Mouse (Mus musculus) adrenal gland, adult 18-20 months (tissue): ENCODE measurements around the gene Map2k4. TPM values are rescaled to one million over a fixed set of nuclear protein-coding genes. Genes with fewer than 3 reads are reported as not detected.

Experiments used
- DNase-seq, 2 experiments: peaks; one replicate each; pipeline ENCODE4 v3.0.0; 2021 to 2022; ENCODE audit warnings: low spot score in 2 of 2
- total RNA-seq, 2 experiments: library from RNA; stranded (reverse); gene quantifications; 1 replicate in 1 of 2; 2 replicates in 1 of 2; pipeline ENCODE4 v1.2.3; 2021

Gene Map2k4
- total RNA-seq, 2 experiments from 2014 or later = 40.0 to 62.2 TPM

DNA sequence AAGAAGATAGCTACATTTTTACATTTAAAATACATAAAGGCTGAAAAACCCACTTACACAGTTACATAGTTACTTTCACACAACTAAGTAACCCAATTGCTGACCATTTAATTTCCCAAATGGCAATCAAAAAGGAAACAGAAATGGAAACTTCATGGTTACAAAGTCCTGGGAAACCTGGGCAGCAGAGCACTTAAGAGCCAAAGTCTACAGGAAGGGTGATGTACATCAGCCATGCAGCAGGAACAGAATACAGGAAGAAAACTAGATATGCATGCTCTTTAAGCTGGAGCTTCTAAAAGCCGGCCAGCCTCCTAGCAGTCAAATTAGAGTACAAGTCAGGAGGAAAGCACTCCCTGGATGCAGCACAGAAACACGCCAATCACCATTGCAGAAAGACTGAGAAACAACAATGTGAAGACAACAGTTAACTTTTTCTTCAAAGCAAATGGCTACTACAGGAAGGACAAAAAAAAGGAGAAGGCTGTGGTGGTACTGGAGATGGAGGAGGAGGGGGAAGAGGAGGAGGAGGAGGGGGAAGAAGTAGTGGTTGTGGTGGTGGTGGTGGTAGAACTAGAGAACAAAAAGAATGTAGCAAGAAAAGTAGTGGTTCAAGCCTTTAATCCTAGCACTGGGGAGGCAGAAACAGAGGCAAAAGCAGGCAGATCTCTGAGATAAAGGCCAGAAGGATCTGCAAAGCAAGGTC, 11.0 kb downstream of the Map2k4 start:
- DNase-seq = no peak

DNA sequence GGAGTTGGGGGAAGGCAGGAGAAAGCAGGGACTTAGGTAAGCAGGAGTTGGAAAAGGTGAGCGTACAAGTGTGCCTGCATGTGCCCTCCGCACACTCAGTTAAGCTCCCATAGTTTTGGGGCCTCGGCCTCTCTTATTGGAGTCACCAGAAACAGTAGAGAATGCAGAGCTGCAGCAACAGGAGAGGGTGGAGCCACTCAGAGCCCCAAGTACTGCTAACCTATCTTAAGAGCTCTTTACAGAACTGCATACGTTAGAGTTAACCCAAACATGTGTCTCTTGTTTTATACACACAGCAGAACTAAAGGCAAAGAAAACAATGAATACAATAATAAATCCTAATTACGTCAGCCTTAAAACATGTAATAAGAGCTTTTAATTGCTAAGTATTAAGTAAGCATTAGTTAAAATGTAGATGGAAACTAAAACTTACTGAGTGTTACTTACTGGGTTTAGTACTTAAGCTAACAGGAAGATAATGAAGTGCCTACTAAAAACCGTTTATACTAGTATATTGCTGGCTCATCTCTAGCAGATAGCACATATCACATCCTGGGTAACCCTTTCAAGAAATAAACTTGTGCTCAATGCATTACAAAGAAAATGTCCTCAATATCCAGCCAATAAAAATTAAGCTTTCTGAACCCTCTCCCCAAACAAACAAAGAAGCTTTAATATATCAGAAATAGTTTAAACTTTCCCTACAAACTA, 14.0 kb downstream of the Map2k4 start:
- no peak for DNase-seq

DNA sequence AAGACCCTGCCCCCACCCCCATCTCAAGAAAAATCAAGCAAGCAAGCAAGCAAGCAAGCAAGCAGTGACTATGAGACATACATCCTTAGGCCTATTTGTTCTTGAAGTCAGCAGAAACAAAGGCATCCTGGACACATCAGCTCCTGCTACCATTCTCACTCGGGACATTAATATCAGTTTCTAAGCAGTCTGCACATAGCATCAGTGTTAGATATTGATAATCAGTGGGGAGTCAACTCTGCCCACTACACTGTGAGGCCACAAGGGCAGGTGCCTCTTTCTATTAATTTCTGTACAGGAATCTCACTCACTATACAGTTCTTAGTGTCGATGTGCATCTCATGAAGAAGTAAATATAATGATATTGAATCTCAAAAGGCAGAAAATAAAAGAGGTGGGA, 14.6 kb downstream of the Map2k4 start:
- no peak for DNase-seq

DNA sequence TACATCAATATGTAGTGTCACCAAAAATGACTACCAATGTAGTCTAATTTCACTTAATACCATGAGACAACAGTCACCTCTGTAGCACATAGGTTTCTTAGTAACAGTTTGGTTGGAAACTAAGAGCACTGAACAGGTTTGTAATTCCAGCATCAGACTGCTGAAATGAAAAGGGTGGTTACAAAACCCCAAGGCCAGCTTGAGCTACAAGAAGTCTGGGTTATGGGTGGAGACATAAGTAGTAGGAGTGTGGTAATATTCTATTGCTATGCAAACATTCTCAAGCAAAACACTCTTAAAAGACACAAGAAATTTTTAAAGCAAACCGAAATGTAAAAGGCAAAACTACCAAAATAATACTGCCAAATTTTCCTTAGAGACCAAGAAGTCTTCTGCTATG, 16.6 kb downstream of the Map2k4 start:
- no peak for DNase-seq

DNA sequence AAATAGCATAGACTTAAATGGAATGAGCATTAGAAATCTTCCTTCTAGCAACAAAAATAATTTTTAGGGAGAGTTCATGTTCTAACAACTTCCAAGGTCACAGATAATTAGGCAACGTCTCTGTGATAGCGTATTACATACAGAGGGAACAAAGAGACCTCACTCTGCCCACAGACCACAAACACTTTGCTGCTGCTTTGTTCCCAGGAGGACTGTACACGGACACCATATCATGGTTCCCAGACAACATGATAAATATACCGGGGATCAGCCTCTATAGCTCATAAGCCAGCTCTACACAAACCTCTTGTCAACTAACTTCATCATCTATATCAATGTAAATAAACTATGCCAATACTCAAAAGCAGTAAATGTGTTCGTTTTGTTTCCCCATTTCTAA, 18.1 kb downstream of the Map2k4 start:
- no peak for DNase-seq

DNA sequence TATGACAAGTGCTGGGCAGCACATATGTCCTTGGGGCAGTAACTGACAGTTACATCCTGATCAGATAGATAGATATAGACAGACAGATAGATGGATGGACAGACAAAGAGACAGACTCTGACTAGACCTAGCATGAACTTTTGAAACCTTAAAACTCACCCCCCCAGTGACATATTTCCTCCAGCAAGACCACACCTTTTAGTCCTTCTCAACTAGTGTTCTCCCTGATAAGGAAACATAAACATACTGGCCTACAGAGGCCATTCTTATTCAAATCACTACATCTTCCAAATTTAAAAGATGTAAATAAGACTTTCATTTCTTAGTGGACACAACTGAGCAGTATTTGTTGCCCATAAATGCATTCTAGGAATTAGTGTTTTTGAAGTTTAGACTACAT, 19.7 kb downstream of the Map2k4 start:
- no peak for DNase-seq

DNA sequence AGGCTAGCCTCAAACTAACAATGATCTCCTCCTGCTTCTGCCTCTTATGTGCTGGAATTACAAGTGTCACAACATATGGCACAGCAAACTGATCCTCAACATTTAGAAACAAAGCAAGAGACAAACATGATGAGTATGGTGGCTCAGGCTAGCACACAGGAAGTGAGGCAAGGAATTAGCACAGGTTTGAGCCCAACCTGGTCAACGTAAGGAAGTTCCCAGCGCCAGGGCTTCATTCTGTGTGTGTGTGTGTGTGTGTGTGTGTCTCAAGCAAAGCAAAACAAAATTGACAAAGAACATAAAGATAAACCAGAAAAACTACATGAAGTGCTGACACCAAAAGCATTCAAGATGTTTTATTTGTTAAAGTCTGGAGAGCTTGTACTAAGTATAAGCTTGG, 27.2 kb downstream of the Map2k4 start:
- no peak for DNase-seq

DNA sequence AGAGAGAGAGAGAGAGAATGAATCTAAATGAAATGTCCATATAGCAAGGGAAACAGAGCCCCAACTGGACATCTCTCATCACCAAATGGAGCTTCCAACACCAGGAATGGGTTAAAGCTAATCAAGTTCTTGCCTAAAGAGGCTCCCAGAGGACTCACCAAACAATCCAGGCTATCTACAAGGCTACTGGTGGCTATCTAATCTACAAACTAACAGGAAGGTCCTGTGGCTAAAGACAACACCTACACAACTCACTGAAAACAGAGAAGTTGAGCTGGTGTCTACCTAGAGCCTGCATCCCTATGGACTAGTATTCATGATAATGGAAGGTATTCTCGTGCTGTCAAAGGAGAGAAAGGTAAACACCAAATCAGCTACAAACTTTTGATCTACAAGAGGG, 28.7 kb downstream of the Map2k4 start:
- no peak for DNase-seq

DNA sequence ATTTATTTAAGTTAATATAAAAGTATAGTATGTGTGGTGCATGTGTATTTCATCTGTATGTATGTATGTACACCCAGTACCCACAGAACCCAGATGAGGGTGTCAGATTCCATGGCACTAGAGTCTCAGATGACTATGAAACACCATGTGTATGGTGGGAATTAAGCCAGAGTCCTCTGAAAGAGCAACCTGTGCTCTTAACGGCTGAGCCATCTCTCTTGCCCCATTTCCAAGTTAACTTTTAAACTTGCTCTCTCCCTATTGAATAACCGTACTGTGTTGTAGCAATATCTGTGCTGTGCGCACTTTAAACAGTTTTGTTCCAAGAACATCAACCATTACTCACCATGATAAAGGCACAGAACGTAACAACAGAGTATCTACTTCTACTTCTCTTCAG, 33.9 kb downstream of the Map2k4 start:
- DNase-seq = no peak

DNA sequence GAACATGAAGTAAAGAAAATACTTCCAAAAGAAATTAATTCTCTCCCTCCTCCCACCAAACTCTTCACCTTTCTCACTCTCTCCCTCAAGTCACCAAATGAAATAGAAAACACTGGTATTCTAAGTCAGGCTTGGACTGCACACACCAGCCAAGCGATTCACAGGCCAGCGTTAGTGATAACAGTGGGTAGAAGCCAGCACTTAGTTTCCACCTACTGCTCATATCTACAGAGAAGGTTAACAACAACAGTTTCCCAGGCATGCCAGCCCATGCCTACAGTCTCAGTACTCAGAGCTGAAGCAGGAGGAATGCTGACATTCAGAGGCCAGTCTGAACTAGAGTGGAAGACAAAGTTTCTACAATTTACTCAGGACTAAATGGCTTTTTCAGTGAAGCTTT, 34.5 kb downstream of the Map2k4 start:
- DNase-seq = no peak

DNA sequence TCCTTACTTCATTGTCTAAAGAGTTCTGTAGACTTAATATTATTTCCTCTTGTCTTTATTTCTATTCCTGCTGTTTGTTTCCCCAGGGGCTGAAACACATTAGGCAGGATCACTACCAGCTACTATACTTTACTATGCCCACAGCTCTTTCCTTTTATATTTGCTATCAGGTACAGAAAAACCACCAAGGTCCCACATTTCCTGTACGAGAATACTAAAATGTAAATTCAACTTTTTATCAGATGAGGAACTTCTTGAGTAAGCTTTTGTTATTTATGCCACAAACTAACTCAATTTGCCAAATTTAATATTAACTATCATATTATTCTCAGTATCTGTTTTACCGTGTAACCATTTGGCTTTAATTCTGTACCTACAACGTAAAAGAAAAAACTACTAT, 37.6 kb downstream of the Map2k4 start:
- DNase-seq = no peak

DNA sequence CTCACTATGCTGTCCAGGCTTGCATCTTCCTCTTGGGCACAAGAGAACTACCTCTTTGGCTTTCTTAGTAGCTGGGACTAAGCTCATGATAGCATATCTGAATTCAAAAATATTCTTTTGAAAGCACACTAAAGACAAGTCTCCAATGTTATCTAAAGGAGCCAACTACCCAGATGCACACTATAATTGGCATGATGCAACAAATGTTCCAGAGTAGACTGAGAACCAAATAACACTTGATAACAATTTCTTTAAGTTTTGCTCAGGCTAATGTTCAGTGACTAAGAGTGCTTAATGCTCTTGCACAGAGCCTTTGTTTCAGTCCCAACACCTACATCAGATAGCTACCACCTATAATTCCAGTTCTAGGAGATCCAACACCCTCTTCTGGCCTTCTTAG, 40.7 kb downstream of the Map2k4 start:
- no peak for DNase-seq

DNA sequence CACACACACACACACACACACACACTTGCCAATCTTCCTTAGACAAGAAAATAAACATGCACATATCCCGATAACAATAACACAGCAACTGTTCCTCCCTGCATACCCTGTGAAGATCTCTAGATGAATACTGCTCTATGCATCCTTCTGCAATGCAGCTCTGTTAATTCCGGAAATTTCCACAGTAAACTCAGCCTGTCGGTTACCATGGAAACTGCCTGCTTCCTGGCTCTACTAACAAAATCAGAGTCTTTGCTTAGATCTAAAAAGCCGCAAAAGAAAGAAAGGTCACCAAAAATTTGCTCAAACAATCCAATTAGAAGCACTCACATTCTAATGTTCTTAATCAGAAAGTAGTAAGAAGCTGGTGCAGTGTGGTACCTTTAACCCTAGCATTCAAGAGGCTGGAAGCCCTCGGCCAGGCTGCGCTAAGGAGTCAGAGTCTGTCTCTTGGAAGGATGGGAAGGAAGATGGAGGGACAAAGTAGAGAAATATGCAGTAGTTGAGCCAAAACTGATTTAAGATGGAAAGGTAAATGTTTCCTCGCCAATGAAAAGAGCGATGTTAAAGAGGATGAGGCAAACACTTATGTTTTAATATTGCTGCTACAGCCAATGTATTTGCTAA, 42.3 kb downstream of the Map2k4 start:
- no peak for DNase-seq

DNA sequence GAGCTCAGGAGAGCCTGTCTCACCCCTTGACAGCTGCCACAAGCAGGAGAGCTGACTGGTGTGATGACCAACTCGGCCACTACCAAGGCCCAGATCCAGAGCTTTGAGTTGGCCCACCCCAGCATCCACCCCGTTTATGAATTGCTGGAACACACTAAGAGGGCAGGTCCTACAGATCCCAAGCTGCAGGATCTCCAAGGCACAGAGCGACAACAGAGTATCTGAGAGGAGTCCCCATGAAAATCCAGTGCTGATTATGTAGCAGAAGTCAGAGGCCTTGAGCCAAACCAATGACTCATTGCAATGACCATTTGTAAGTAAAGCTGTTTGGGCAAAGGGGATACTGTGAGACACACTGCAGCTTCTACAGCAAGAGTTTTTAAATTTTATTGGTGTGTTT, 44.2 kb downstream of the Map2k4 start:
- no peak for DNase-seq

DNA sequence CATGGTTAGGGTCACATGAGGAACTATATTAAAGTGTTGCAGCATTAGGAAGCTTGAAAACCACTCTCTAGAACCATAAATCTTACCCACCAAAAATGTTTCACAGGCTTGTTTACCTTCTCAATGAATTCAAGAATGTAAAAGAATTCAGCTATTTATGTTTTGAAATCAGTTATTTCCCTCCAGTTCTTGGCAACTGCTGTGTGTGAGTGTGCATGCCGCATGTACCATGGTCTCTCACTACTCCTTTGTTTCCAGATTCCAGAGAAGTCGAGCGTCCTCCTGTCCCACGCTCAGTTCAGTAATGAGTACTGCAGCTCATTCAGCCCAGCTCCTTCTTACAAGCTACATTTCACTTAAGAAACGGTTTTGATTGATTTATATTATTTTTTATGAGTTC, 47.3 kb downstream of the Map2k4 start:
- DNase-seq = no peak

DNA sequence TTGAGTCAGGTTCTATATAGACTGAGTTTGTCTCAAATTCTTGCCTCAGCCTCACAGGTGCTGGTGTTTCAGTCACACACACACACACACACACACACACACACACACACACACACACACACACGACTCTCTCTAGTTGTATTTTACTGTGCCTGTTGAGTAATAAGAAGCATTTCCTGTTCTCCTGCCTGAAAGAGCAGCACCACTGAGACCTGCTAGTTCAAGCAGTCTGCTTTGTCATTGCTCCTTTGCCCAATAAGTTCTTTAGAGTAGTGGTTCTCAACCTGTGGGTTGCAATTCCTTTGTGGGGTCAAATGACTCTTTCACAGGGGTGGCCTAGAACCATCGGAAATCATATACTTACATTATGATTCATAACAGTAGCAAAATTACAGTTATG, 47.7 kb downstream of the Map2k4 start:
- no peak for DNase-seq

DNA sequence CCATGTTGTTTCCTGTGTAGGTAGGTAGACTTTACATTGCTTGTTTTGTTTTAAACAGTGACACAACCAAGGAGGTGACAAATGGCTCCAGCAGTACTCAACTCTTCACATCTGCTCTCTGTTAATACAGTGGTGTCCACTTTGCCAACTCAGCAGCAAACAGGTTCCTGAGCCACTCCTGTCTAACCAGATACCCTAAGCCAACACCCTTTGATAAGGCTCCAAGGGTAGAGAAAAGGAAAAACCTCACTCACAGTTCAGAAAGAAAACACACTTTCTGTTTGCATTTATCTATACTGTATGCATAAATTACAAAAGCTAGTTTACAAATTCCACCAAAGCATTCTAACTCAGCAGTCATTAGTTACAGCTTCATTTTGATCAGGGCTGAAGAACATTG, 48.2 kb downstream of the Map2k4 start:
- no peak for DNase-seq

DNA sequence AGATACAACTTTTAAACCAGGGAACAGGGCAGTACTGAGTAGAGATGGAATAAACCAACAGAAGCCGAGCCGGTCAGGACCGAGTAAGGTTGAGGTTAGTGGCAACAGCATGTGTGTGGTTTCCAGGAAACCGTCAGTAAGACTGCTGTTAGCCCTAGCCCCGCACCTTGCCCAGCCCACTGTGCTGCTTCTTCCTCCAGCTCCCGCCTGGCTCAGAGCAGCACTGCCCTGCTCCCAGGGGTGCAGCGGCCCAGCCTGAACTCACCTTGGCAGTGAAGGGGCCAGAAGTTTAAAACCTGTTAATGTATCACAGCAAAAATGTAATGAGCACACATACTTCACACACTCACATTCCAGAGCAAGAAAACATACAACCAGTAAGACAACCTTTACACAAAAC, 53.4 kb downstream of the Map2k4 start:
- no peak for DNase-seq

DNA sequence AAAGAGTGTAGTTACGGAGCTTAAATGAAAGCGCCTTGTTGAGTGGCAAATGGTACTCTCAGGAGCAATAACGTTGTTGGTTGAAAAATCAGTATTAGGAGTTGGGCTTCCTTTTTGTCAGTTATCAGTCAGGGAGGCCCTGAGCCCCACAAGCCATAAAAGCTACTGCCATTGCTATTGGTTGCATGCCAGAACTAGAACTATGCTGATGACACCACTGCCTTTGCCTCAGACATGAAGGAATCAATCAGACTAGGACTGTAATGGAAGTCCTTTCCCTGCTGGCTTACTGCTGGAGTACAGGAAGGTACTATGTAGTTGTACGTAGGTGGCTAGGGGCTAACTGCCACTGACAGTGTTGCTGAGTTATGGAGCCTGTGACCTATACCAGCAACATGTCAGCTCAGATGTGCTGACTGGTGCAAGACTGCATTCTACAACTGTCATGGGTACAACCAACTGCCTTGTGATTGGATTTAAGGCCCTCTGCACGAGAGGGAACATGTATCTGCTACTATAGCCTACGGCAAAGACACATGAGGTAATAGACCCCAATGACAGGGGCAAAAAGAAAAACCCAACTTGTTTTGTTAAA, 58.4 kb downstream of the Map2k4 start:
- no peak for DNase-seq

DNA sequence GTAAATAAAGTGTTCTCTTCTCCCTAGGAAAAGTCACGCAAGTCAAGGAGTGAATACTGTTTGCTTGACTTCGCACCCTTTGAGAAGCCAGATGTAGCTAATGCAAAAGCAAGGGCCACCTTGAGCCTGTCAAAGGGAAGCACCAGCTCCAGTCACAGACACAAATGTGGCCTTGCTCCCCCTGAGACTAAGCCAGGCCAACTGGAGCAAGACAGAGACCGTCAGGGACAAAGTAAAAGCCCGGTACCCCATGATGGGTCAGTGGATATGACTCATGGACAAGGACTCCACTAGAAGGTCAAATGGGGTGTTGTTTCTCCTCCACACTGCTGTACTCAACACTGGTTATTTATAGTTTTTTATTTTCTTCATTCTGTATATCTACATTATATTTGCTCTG, 59.2 kb downstream of the Map2k4 start:
- peak in 1 of 2 experiments; percentile 24 for DNase-seq

DNA sequence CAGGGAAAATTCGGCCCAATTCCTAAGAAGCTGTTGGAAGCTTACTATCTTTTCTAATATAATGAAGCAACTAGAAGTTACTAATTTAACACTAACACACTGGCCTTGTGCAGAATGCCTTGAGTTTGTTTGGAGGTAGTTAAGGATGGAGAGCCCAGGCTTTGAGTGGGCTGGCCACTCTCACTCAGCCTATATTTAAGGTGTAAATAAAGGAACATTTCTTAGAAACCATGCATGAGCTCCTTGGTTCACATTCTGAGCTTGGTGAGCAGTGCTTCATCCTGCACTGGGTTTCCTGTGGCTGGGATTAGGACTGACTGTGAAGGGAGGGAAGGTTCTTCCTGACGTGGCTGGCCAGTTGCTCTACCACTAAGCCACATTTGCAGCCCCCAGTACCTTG, 64.4 kb downstream of the Map2k4 start:
- DNase-seq = no peak

DNA sequence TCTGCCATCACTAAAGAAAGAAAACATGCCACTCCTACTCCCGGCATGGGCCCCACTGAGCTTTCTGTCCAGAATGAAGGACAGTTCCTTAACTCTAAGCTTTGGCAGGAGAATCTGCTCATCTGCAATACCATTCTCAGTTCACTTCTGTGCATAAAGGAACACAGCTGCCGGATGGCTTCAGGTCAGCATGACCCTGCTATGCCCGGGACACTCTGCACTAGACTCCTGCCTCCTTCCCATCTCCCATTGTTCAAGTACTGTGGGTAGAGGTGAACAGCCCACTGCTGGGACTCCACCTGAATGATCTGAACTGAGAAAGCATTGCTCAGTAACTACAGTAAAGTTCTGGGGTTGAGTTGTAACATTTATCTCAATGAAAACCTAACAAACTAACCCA, 66.5 kb downstream of the Map2k4 start:
- no peak for DNase-seq
